8 mouse cellular contexts compared by ENCODE assay signal in the genomic region with DNA sequence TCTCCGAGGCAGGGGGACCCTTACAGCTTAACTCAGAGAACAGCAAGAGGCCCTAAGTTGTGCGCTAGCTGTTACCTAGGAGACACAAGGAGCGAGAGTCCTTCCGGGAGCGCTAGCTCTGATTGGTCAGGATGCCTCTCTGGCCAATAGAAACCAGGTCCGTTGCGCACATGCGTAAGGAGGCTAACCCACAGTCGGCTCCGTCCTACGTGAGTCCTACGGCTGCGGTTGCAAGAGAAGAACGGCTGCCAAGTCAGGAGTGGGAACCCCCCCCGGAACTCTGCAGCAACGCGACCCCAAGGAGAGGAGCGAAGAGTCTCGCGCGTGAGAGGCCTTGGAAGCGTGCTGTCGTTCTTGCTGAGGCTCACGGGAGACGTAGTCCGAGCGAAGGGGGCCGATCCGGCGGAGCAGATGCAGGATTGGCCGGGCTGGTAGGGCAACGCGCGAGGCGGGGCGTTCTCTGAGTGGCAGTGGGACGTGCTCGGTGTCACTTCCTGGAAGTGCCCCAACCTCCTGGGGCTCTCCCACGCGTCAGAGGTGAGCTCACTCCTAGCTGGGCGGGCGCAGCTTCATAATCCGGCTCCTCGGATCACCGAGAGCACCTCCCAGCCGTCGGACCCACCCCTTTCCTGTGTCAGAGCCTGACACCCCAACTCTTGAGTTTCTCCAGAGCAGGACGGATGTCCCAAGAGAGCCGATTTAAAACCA. TPM values are rescaled to one million over a fixed set of nuclear protein-coding genes. Genes with fewer than 3 reads are reported as not detected.
DNase-seq lines count a peak whose midpoint lies in the region; ATAC-seq and TF ChIP-seq lines count a peak whose summit lies in the region.

A gene (plus strand): TSS at position 167 of the 708 bp plus-strand sequence.

- peaks cover 13% of the 10 kb centered on the region for H3K4me1 ChIP-seq in heart, embryonic 12.5 days (replicated peaks)
- H3K4me1 ChIP-seq in kidney, postnatal 0 days (replicated peaks; ENCODE audit: insufficient read depth, low read length) = peaks cover 5% of the 10 kb centered on the region; the same call in 1 of the 2 replicates
- H3K4me1 ChIP-seq in liver, embryonic 11.5 days (replicated peaks; ENCODE audit: control insufficient read depth, insufficient read depth, low read length) = peaks cover 18% of the 10 kb centered on the region
- H3K4me1 ChIP-seq in stomach, embryonic 14.5 days (ENCODE audit: control insufficient read depth, insufficient read depth, low read length) = no peaks in the 10 kb centered on the region

- H3K4me2 ChIP-seq in heart, embryonic 12.5 days = peak within 1 kb of the TSS; percentile 67
- peak within 1 kb of the TSS; percentile 60 for H3K4me2 ChIP-seq in kidney, postnatal 0 days (ENCODE audit: low read length)
- peak within 1 kb of the TSS; percentile 94 for H3K4me2 ChIP-seq in liver, embryonic 11.5 days
- peak within 1 kb of the TSS; percentile 52 for H3K4me2 ChIP-seq in stomach, embryonic 14.5 days (replicated peaks; ENCODE audit: low read depth, low read length)

- H3K4me3 ChIP-seq in heart, embryonic 12.5 days = peak within 1 kb of the TSS; percentile 74
- peak within 1 kb of the TSS; percentile 64 for H3K4me3 ChIP-seq in kidney, postnatal 0 days (replicated peaks; ENCODE audit: low read depth, low read length)
- peak within 1 kb of the TSS; percentile 62 for H3K4me3 ChIP-seq in liver, embryonic 11.5 days (ENCODE audit: low read depth, low read length)
- peak within 1 kb of the TSS; percentile 44 for H3K4me3 ChIP-seq in stomach, embryonic 14.5 days (ENCODE audit: low read depth, low read length)

- under 1% methylated on average over 49 of the region's 49 CpGs for WGBS in heart, embryonic 12.5 days
- under 1% methylated on average over 49 of the region's 49 CpGs for WGBS in kidney, postnatal 0 days
- WGBS in liver, embryonic 11.5 days = under 1% methylated on average over 49 of the region's 49 CpGs
- under 1% methylated on average over 49 of the region's 49 CpGs for WGBS in stomach, embryonic 14.5 days

- H3K9ac ChIP-seq in heart, embryonic 12.5 days = peak within 1 kb of the TSS; percentile 73
- peak within 1 kb of the TSS; percentile 65 for H3K9ac ChIP-seq in kidney, postnatal 0 days (ENCODE audit: low read depth, low read length)
- H3K9ac ChIP-seq in liver, embryonic 11.5 days (ENCODE audit: low read depth, low read length) = peak within 1 kb of the TSS; percentile 67
- peak within 1 kb of the TSS; percentile 40 for H3K9ac ChIP-seq in stomach, embryonic 14.5 days (replicated peaks; ENCODE audit: low read depth, low read length)

- peak; percentile 94 for ATAC-seq in erythroid progenitor cell, adult 5-6 weeks (replicated peaks; ENCODE audit: low FRiP score, poor library complexity, severe bottlenecking)
- ATAC-seq in heart, embryonic 12.5 days (ENCODE audit: insufficient number of reproducible peaks, low FRiP score) = peak; percentile 99
- peak; percentile 99 for ATAC-seq in kidney, postnatal 0 days (replicated peaks; ENCODE audit: low FRiP score, low read depth)
- ATAC-seq in liver, embryonic 11.5 days (replicated peaks; ENCODE audit: low FRiP score) = peak; percentile 100
- peak; percentile 98 for ATAC-seq in stomach, embryonic 14.5 days (ENCODE audit: insufficient number of reproducible peaks, insufficient read depth, low FRiP score, low read depth)

- H3K9me3 ChIP-seq in heart, embryonic 12.5 days (replicated peaks) = no peaks in the 10 kb centered on the region
- H3K9me3 ChIP-seq in kidney, postnatal 0 days (replicated peaks; ENCODE audit: low read length) = no peaks in the 10 kb centered on the region
- H3K9me3 ChIP-seq in liver, embryonic 11.5 days (ENCODE audit: control insufficient read depth, low read length) = no peaks in the 10 kb centered on the region
- H3K9me3 ChIP-seq in stomach, embryonic 14.5 days (ENCODE audit: control insufficient read depth, low read depth, low read length) = no peaks in the 10 kb centered on the region

- peak within 1 kb of the TSS; percentile 93 for H3K27ac ChIP-seq in heart, embryonic 12.5 days (ENCODE audit: poor library complexity, severe bottlenecking)
- peak within 1 kb of the TSS; percentile 89 for H3K27ac ChIP-seq in kidney, postnatal 0 days
- peak within 1 kb of the TSS; percentile 84 for H3K27ac ChIP-seq in liver, embryonic 11.5 days (ENCODE audit: low read depth, low read length)
- H3K27ac ChIP-seq in stomach, embryonic 14.5 days (ENCODE audit: low read length) = peak within 1 kb of the TSS; percentile 84

- peak; percentile 99 for DNase-seq in CD4-positive helper T cell, adult 2 months (ENCODE audit: low read depth, low spot score)
- peak; percentile 97 for DNase-seq in brain, embryonic 18.5 days (ENCODE audit: low read depth, low spot score)
- peak; percentile 99 for DNase-seq in kidney, postnatal 0 days (ENCODE audit: low spot score)
- peak; percentile 99 for DNase-seq in liver, embryonic 11.5 days (ENCODE audit: low spot score)
- peak; percentile 98 for DNase-seq in naive thymus-derived CD4-positive, alpha-beta T cell, adult 2 months (ENCODE audit: low read depth)

- no peaks in the 10 kb centered on the region for H3K27me3 ChIP-seq in heart, embryonic 12.5 days (replicated peaks)
- H3K27me3 ChIP-seq in kidney, postnatal 0 days (ENCODE audit: insufficient read depth, low read length) = no peaks in the 10 kb centered on the region
- no peaks in the 10 kb centered on the region for H3K27me3 ChIP-seq in liver, embryonic 11.5 days (replicated peaks; ENCODE audit: control insufficient read depth, insufficient read depth, low read length)
- H3K27me3 ChIP-seq in stomach, embryonic 14.5 days (ENCODE audit: control insufficient read depth, insufficient read depth, low read length) = no peaks in the 10 kb centered on the region

- no peak for TF ChIP-seq CTCF in kidney, postnatal 0 days (IDR thresholded peaks at IDR 0.05; ENCODE audit: low read depth)

- peaks cover 9% of the 10 kb centered on the region for H3K36me3 ChIP-seq in heart, embryonic 12.5 days
- H3K36me3 ChIP-seq in kidney, postnatal 0 days (ENCODE audit: insufficient read depth, low read length) = peaks cover 6% of the 10 kb centered on the region; the same call in 1 of the 2 replicates
- no peaks in the 10 kb centered on the region for H3K36me3 ChIP-seq in liver, embryonic 11.5 days (ENCODE audit: control insufficient read depth, insufficient read depth, low read length)
- H3K36me3 ChIP-seq in stomach, embryonic 14.5 days (ENCODE audit: control insufficient read depth, insufficient read depth, low read length) = peaks cover 3% of the 10 kb centered on the region; the same call in 1 of the 2 replicates

RNA-seq across cellular contexts. Expression of the gene that starts here (rescaled TPM):
- total RNA-seq in erythroid progenitor cell, adult 5-6 weeks (2015; ENCODE audit: low replicate concordance) = 0.72 and 5.9 TPM in 2 replicates
- total RNA-seq in erythroid progenitor cell, adult 5-6 weeks (2017; ENCODE audit: low replicate concordance) = 0.39 and 0.68 TPM in 2 replicates
- 6.4 and 7.2 TPM in 2 replicates for polyA plus RNA-seq in heart, embryonic 12.5 days (2016; fragmentation: Nextera tagmentation; extraction: Ambion mirVana)
- polyA plus RNA-seq in kidney, postnatal 0 days (2015; fragmentation: Nextera tagmentation; extraction: Ambion mirVana) = 6.7 and 7.1 TPM in 2 replicates
- 6.9 and 7.0 TPM in 2 replicates for polyA plus RNA-seq in liver, embryonic 11.5 days (2014; fragmentation: Nextera tagmentation; extraction: Ambion mirVana)
- polyA plus RNA-seq in stomach, embryonic 14.5 days (2014; fragmentation: Nextera tagmentation; extraction: Ambion mirVana) = 8.7 and 9.2 TPM in 2 replicates

Comparison
In these comparisons a context has a peak if more than half of its experiments do, and no peak if none do; other contexts are left out.
1. Peak in every context shown above with its lines: DNase-seq, ATAC-seq, H3K4me3 ChIP-seq and H3K27ac ChIP-seq.